ENCODE assay signal across 10 mouse cellular contexts in genomic region chr12:3537616-3538015, GRCm38 (mm10). TPM values are rescaled to one million over a fixed set of nuclear protein-coding genes. Genes with fewer than 3 reads are reported as not detected.
DNase-seq lines count a peak whose midpoint lies in the region; ATAC-seq and TF ChIP-seq lines count a peak whose summit lies in the region.
"Had no signal": no experiment of that assay in that cellular context is flagged by ENCODE, and none has a peak within 500 bp of the region (broad histone marks: within the 10 kb centered on the region; RNA-seq: fewer than 3 reads in every experiment).

No protein-coding gene starts in this region.

- TF ChIP-seq EP300 in heart, postnatal 0 days (IDR thresholded peaks at IDR 0.05; ENCODE audit: low read depth): no peak

- no peak for TF ChIP-seq CTCF in heart, postnatal 0 days (IDR thresholded peaks at IDR 0.05; ENCODE audit: low read depth)

- 45% methylated on average over 3 of the region's 3 CpGs for WGBS in heart, postnatal 0 days

- peak; percentile 7 for DNase-seq in heart, postnatal 0 days (ENCODE audit: low spot score)
- no peak for DNase-seq in heart, adult 8-10 months (ENCODE audit: low spot score)
- DNase-seq in right cerebral cortex, postnatal 4 days: peak; percentile 61
- DNase-seq in right cerebral cortex, adult 2 months (ENCODE audit: low spot score in 2 of 2): no peak
- DNase-seq in kidney, postnatal 10 days: peak; percentile 37
- no peak for DNase-seq in embryo, embryonic 10.5 days (ENCODE audit: low spot score)
- DNase-seq in adrenal gland, postnatal 10 days: no peak
- DNase-seq in embryo, embryonic 10 days (ENCODE audit: low spot score): no peak

- H3K27ac ChIP-seq in heart, postnatal 0 days (ENCODE audit: low read depth): no peak overlapping the region
- H3K27ac ChIP-seq: heart, embryonic 13.5 days had no signal

- H3K4me3 ChIP-seq in heart, postnatal 0 days (ENCODE audit: low read depth, low read length): no peak overlapping the region
- H3K4me3 ChIP-seq: heart, embryonic 13.5 days had no signal

- no peaks in the 10 kb centered on the region for H3K36me3 ChIP-seq in heart, postnatal 0 days (replicated peaks; ENCODE audit: control insufficient read depth, insufficient read depth, low read length)
- H3K36me3 ChIP-seq: G1E; heart, embryonic 13.5 days had no signal

- no peak overlapping the region for H3K4me2 ChIP-seq in heart, postnatal 0 days (ENCODE audit: low read depth, low read length)
- H3K4me2 ChIP-seq: heart, embryonic 13.5 days had no signal

- no peaks in the 10 kb centered on the region for H3K4me1 ChIP-seq in heart, postnatal 0 days (ENCODE audit: control insufficient read depth, insufficient read depth)

- no peaks in the 10 kb centered on the region for H3K27me3 ChIP-seq in heart, postnatal 0 days (ENCODE audit: control insufficient read depth, insufficient read depth, low read length)
- H3K27me3 ChIP-seq: heart, embryonic 13.5 days had no signal

- H3K9me3 ChIP-seq in heart, postnatal 0 days (replicated peaks; ENCODE audit: control insufficient read depth, low read length): no peaks in the 10 kb centered on the region
- H3K9me3 ChIP-seq: G1E; heart, embryonic 13.5 days had no signal

- H3K9ac ChIP-seq in heart, postnatal 0 days (replicated peaks; ENCODE audit: low read depth, low read length): no peak overlapping the region
- H3K9ac ChIP-seq: heart, embryonic 13.5 days had no signal

- ATAC-seq in heart, postnatal 0 days (ENCODE audit: insufficient read depth, low read depth): no peak

RNA-seq across cellular contexts. Expression of gene Dtnb, which starts 34.6 kb away (rescaled TPM):
- 25.5 and 30.7 TPM in 2 replicates for total RNA-seq in heart, postnatal 0 days (2014; rRNA removed; ENCODE audit: low replicate concordance)
- polyA plus RNA-seq in heart, postnatal 0 days (2015; fragmentation: Nextera tagmentation; extraction: Ambion mirVana): 4.7 and 5.7 TPM in 2 replicates
- 1 to 10 TPM; 6.8 to 9.1 (median 8.4) TPM for total RNA-seq in heart, adult 8-10 months (2022)
- 10 to 100 TPM; 23.8 to 25.3 TPM for total RNA-seq in adrenal gland, postnatal 10 days (2021)
- polyA plus RNA-seq: G1E had no signal

Comparison
In these comparisons a context has a peak if more than half of its experiments do, and no peak if none do; other contexts are left out.
1. DNase-seq: peak in heart, postnatal 0 days (single experiment), right cerebral cortex, postnatal 4 days (single experiment) and kidney, postnatal 10 days (single experiment); none in heart, adult 8-10 months (single experiment), right cerebral cortex, adult 2 months (0 of 2), embryo, embryonic 10.5 days (single experiment), adrenal gland, postnatal 10 days (single experiment) and embryo, embryonic 10 days (single experiment).